Mouse (Mus musculus) adrenal gland, postnatal 25 days (tissue): ENCODE measurements around the gene Ifi214. TPM values are rescaled to one million over a fixed set of nuclear protein-coding genes. Genes with fewer than 3 reads are reported as not detected.
"Not testable (repeated sequence)": the region's sequence is repeated elsewhere in the genome, so short reads cannot be mapped to it uniquely, and the experiment has no call there.

Source experiments
- DNase-seq: peaks from one replicate; pipeline ENCODE4 v3.0.0; 2021; ENCODE audit warnings: mixed read lengths
- long read RNA-seq: library from polyadenylated mRNA; stranded (forward); transcript quantifications from one replicate; pipeline ENCODE4 v2.0.0, GENCODE M21; 2021
- microRNA-seq, 2 experiments: library from miRNA; unstranded; fragments of <30 nt; microRNA quantifications; one replicate each; pipeline ENCODE4 v1.2.0; 2021
- total RNA-seq: library from RNA; stranded (reverse); gene quantifications from 2 replicates; pipeline ENCODE4 v1.2.3, GENCODE M21; 2021

Gene Ifi214
- total RNA-seq = 0.12 TPM in 1 of 2 replicates, not detected in the other
- long read RNA-seq = 0 reads

- not testable (repeated sequence) for DNase-seq
These were observed at the start of gene Ifi214 for GRCm38 (mm10) chr1:173535791-173536190. Gene Ifi214, minus strand, starts transcription at chr1:173535957.

DNA sequence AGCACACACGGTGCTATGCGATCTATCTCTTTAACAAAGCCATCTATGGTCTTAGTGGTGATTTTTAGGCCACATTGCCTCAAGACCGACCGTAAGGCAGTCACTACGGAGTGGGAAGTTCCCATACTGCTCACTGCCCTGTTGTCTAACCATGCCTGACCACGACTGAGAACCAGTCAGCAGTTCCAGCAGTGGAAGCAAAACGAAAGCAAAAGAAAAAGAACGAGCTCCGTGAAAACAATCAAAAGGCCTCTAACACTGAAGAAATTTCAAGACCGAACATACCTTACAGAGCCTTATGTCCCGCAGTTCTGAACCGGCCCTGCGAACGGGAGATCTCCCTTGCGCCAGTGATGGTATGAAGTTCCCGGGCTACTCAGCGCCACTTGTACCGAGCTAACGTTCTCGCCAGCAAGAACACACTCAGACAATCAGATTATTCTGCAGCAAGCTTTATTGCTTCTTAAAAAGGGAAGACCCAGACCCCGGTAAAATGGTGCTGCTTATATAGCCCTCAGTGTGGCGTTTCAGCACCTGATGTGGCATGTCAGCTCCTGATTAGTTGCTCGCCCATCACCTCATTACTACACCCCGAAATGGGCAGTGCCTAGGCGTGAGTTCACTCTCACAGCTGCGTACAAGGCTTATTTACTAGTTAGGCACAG lies 44.3 kb upstream of the Ifi214 start:
- no peak for DNase-seq

GRCm38 (mm10) chr1:173579079-173579478 lies 43.3 kb upstream of the Ifi214 start:
- DNase-seq = no peak

GRCm38 (mm10) chr1:173550491-173551050 lies 14.8 kb upstream of the Ifi214 start:
- DNase-seq = not testable (repeated sequence)

GRCm38 (mm10) chr1:173548798-173549197 lies 13.0 kb upstream of the Ifi214 start:
- DNase-seq = not testable (repeated sequence)

GRCm38 (mm10) chr1:173521452-173521851 lies 14.3 kb downstream of the Ifi214 start:
- DNase-seq = no peak

DNA sequence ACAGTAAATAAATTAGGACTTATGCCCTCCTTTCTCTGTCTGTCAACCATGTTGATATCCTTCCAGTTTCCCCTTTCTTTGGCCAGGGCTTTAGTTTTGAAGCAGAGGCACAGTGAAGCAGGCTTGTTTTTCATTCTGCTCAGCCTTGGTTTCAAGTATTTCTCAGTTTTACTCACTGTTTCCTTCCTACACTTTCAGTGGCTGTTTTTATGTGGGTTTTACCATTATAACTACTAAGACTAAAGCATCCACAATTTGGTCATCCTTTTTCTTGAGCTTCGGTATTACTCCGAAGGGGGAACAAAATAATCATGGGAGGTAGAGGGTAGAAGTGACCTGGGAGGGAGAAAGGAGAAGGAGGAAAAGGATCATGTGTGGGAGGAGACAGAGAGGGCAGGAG lies 25.2 kb downstream of the Ifi214 start:
- not testable (repeated sequence) for DNase-seq

DNA sequence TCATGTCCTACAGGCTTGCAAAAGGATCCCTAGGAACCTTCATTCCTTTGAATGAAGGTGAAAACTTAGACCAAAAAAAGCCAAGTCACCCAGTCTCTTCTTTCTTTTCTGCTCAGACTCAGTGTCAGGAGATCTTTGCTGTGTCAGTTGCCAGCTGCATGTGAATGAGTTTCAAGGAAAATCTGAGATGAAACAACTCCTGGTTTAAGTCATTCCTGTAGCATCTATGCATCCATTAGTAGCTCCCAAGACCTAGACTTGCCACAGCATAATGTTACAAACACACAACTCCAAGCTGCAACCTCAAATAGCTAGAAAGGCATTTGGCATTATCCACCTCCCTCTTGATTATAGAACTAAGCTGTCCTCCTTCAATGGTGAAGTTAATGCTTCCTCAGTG lies 44.3 kb downstream of the Ifi214 start:
- DNase-seq = not testable (repeated sequence)

- not testable (repeated sequence) for DNase-seq
These were observed 44.8 kb downstream of the Ifi214 start, which contains the start of gene Ifi206 for GRCm38 (mm10) chr1:173490812-173491480. Gene Ifi206, minus strand, starts transcription at chr1:173491041.

- not testable (repeated sequence) for DNase-seq
These were observed 54.6 kb downstream of the Ifi214 start for GRCm38 (mm10) chr1:173481182-173481574.

DNA sequence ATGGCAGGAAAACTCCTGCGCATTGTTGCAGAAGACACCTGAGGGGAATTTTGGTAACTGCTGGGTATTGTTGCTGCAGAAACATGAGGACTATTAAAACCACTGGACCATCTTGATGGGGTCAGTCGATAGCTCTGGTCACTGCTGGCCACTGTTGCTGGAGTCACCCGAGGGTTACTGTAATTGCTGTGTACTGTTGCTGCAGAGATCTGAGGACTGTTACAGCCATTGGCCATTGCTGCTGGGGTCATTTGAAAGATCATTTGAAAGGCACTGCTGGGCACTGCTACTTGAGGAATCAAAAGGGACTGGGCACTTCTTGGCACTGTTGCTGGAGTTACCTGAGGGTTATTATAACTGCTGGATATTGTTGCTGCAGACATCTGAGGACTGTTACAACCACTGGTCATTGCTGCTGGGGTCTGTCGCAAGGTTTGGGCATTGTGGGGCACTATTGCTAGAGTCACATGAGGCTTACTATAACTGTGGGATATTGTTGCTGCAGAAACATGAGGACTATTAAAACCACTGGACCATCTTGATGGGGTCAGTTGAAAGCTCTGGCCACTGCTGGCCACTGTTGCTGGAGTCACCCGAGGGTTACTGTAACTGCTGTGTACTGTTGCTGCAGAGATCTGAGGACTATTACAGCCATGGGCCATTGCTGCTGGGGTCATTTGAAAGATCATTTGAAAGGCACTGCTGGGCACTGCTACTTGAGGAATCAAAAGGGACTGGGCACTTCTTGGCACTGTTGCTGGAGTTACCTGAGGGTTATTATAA lies 55.2 kb downstream of the Ifi214 start:
- DNase-seq = not testable (repeated sequence)

Small RNA genes within 50 kb of the gene (microRNA-seq; reads per million reads assigned to microRNA genes)
- 0 reads per million in 2 experiments for gene Gm44481

Other genes with a start within 250 kb of the Ifi214 start
- 0.82 and 2.4 TPM in 2 replicates for gene Ackr1, start 202.2 kb downstream of the Ifi214 start, total RNA-seq
- gene Aim2, start 185.1 kb downstream of the Ifi214 start, total RNA-seq = 0.97 TPM in 1 of 2 replicates, not detected in the other
- 2.7 and 3.5 TPM in 2 replicates for gene Cadm3, start 168.3 kb downstream of the Ifi214 start, total RNA-seq
- 0.55 and 1.0 TPM in 2 replicates for gene Ifi206, start 44.9 kb downstream of the Ifi214 start, total RNA-seq
- gene Ifi213, start 63.3 kb upstream of the Ifi214 start, total RNA-seq = 0.97 and 1.7 TPM in 2 replicates
- gene Ifi209, start 95.0 kb upstream of the Ifi214 start, total RNA-seq = 0.33 and 0.70 TPM in 2 replicates
- gene Ifi208, start 137.7 kb upstream of the Ifi214 start, total RNA-seq = 0.76 and 1.2 TPM in 2 replicates
- gene Ifi207, start 205.8 kb upstream of the Ifi214 start, total RNA-seq = 2.2 and 2.4 TPM in 2 replicates
- 2.7 and 3.4 TPM in 2 replicates for gene Ifi204, start 231.0 kb upstream of the Ifi214 start, total RNA-seq